Comparison of ENCODE assay signal across 18 mouse cellular contexts in genomic region chr17:5215352-5215751, GRCm38 (mm10).
"Had no signal": no experiment of that assay in that cellular context is flagged by ENCODE, and none has a peak within 500 bp of the region (broad histone marks: within the 10 kb centered on the region; RNA-seq: fewer than 3 reads in every experiment).

No protein-coding gene starts in this region.

- H3K9ac ChIP-seq: kidney, embryonic 15.5 days; limb, embryonic 15.5 days; lung, embryonic 14.5 days had no signal

- ATAC-seq: hindbrain, embryonic 16.5 days; inflammation-experienced regulatory T-cells, adult 6 months; midbrain, embryonic 16.5 days had no signal

- H3K4me2 ChIP-seq: kidney, embryonic 15.5 days; limb, embryonic 15.5 days; lung, embryonic 14.5 days; midbrain, embryonic 11.5 days had no signal

- H3K4me3 ChIP-seq: kidney, embryonic 15.5 days; limb, embryonic 15.5 days; megakaryocyte, embryonic 14.5 days had no signal

- H3K27ac ChIP-seq: kidney, embryonic 15.5 days; limb, embryonic 15.5 days had no signal

- H3K27me3 ChIP-seq: kidney, embryonic 15.5 days; limb, embryonic 15.5 days; megakaryocyte, embryonic 14.5 days had no signal

- H3K36me3 ChIP-seq: kidney, embryonic 15.5 days; limb, embryonic 15.5 days had no signal

- H3K9me3 ChIP-seq: kidney, embryonic 15.5 days; limb, embryonic 15.5 days; megakaryocyte, embryonic 14.5 days had no signal

- DNase-seq: kidney, adult 18-20 months; kidney, postnatal 14 days; layer of hippocampus, adult 9-11 months; layer of hippocampus, postnatal 36 days; lung, embryonic 14.5 days; lung, postnatal 10 days; retina, postnatal 1 day; right cerebral cortex, postnatal 4 days; spleen, adult 18-20 months; thymus, adult 2 months; thymus, postnatal 25 days had no signal
